Mouse (Mus musculus) ES-Bruce4 (cell line): ENCODE data around the gene Serpina3m.
"Not testable (repeated sequence)": the region's sequence is repeated elsewhere in the genome, so short reads cannot be mapped to it uniquely, and the experiment has no call there.

Source experiments
- CTCF ChIP-seq: IDR thresholded peaks from one replicate; pipeline ENCODE4 v1.8.1; 2011; ENCODE audit warnings: low read depth, low read length
- EP300 ChIP-seq: IDR thresholded peaks from 2 replicates; pipeline ENCODE4 v1.6.1; 2011; ENCODE audit warnings: low read depth, low read length; ENCODE audit not compliant: insufficient read depth
- POLR2A ChIP-seq: IDR thresholded peaks from one replicate; pipeline ENCODE4 v1.8.1; 2011; ENCODE audit warnings: low read length; ENCODE audit not compliant: insufficient read depth

- not testable (repeated sequence) for TF ChIP-seq CTCF, EP300, POLR2A
These were observed at the start of gene Serpina3m, which contains the start of gene Serpina3k for GRCm38 (mm10) chr12:104338226-104338625.
